Mouse (Mus musculus) intestine, embryonic 16.5 days (tissue): ENCODE data around the gene Adap1. TPM values are rescaled to one million over a fixed set of nuclear protein-coding genes. Genes with fewer than 3 reads are reported as not detected.

Experiments
- ATAC-seq: fragments of 200-750 bp; cut with Nextera tagmentation; 2 replicates; pipeline ENCODE4 v1.8.0; 2017; ENCODE audit warnings: moderate TSS enrichment, moderate library complexity
- H3K27ac ChIP-seq: fragments of 300-500 bp; sonication (generic); 2 replicates; pipeline ENCODE4 v1.5.1; 2014; ENCODE audit warnings: mild to moderate bottlenecking, low read length
- H3K27me3 ChIP-seq: fragments of 300-500 bp; sonication (generic); replicated peaks from 2 replicates; pipeline ENCODE4 v1.6.1; 2014; ENCODE audit warnings: low read length, control low read depth, mixed read lengths; ENCODE audit not compliant: control insufficient read depth, insufficient read depth
- H3K36me3 ChIP-seq: fragments of 300-500 bp; sonication (generic); 2 replicates; pipeline ENCODE4 v1.6.1; 2014; ENCODE audit warnings: low read length, control low read depth; ENCODE audit not compliant: control insufficient read depth, insufficient read depth
- H3K4me1 ChIP-seq: fragments of 300-500 bp; sonication (generic); 2 replicates; pipeline ENCODE4 v1.6.1; 2014; ENCODE audit warnings: low read length, control low read depth, mixed read lengths; ENCODE audit not compliant: control insufficient read depth, insufficient read depth
- H3K4me2 ChIP-seq: fragments of 300-500 bp; sonication (generic); 2 replicates; pipeline ENCODE4 v1.6.1; 2014; ENCODE audit warnings: low read depth, low read length, control low read depth
- H3K4me3 ChIP-seq: fragments of 300-500 bp; sonication (generic); 2 replicates; pipeline ENCODE4 v1.5.1; 2014; ENCODE audit warnings: mild to moderate bottlenecking, low read length
- H3K9ac ChIP-seq: fragments of 300-500 bp; sonication (generic); 2 replicates; pipeline ENCODE4 v1.6.1; 2014; ENCODE audit warnings: low read depth, low read length
- H3K9me3 ChIP-seq: fragments of 300-500 bp; sonication (generic); 2 replicates; pipeline ENCODE4 v1.6.1; 2016; ENCODE audit warnings: low read length, control low read depth; ENCODE audit not compliant: control insufficient read depth
- WGBS: fragments of 180-500 bp; shearing (Covaris S2); extraction: QIAGEN DNeasy Blood & Tissue Kit; methylation state at CpG from one replicate; pipeline ENCODE4 v1.1.7; 2014; 5-methylcytosine and 5-hydroxymethylcytosine counted together
- polyA plus RNA-seq: library from polyadenylated mRNA; unstranded; fragments of >200 nt; fragmentation: Nextera tagmentation; extraction: Ambion mirVana; gene quantifications from 2 replicates; pipeline ENCODE4 v1.2.1, GENCODE M21; 2015

The Adap1 gene
- polyA plus RNA-seq, 1 experiment from 2014 or later: 5.3 TPM

DNA sequence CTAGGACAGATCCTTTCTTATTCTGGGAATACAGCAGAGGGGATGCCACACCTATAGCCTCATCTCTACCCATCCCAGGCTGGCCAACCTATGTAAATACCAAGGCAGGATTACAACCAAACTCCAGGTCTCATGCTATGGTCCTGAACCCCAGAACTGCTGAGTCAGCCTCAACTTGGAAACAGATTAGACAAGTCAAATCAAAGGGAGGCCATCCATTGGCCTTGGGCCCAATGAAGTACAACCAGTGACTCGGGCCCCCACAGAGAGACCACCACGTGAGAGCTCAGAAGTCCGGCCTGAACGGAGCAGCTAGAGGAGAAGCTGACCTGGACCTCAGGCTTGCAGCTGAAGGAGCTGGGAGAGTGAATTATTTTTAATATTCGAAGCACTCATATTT is 27.7 kb downstream of the Adap1 start:
- H3K4me3 ChIP-seq: no peak overlapping the region

DNA sequence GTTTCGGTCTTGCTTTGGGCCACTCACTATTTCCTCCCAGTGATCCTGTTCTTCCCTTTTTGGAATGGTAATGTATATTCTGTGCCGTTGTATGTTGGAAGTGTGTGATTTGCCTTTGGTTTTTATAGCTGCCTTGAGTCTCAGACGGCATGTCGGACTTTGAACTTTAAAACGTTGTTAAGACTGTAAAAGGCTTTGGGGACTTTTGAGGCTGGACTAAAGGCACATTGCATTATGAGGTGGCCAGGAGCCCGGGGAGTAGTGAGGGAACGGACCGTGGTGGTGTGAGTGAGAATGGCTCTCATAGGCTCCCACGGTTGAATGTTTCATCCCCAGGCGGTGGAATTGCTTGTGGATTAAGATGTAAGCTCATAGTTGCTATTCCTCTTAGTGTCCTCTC is 28.3 kb downstream of the Adap1 start:
- WGBS: 73% methylated on average over 10 of the region's 10 CpGs
- no peaks in the 10 kb centered on the region for H3K27me3 ChIP-seq
- H3K9me3 ChIP-seq: no peaks in the 10 kb centered on the region
- H3K27ac ChIP-seq: peak overlapping the region; percentile 72
- peak; percentile 71 for ATAC-seq
- no peak overlapping the region for H3K4me3 ChIP-seq
- H3K4me1 ChIP-seq: peaks cover 24% of the 10 kb centered on the region
- no peak overlapping the region for H3K9ac ChIP-seq
- H3K36me3 ChIP-seq: peaks cover 6% of the 10 kb centered on the region; the same call in 1 of the 2 replicates
- H3K4me2 ChIP-seq: no peak overlapping the region

More for the DNA sequence above, 27.7 kb downstream of the Adap1 start:
- H3K4me2 ChIP-seq: no peak overlapping the region
- peaks cover 6% of the 10 kb centered on the region; the same call in 1 of the 2 replicates for H3K36me3 ChIP-seq
- ATAC-seq: no peak
- H3K9ac ChIP-seq: no peak overlapping the region
- 81% methylated on average over 5 of the region's 5 CpGs for WGBS
- H3K27me3 ChIP-seq: no peaks in the 10 kb centered on the region
- H3K4me1 ChIP-seq: peaks cover 24% of the 10 kb centered on the region
- no peaks in the 10 kb centered on the region for H3K9me3 ChIP-seq
- H3K27ac ChIP-seq: peak overlapping the region; percentile 72

DNA sequence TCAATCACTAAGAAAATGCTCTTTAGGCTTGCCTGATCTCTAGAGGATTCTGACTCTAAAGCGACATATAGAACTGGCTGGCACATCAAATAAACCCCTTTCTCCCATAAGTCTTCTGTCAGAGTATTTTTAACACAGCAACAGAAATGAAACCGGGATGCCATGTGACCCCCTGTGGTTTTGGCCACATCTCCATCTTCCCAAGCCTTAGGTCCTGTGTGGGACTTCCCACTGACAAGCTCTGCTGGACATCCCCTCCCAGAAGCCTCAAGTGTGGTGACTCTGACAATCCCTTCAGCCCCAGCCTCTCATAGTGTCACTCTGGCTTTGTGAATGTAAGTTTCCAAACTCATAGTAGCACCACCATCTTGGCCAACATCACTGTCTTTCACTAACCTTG is 31.3 kb downstream of the Adap1 start:
- 88% methylated on average over 2 of the region's 2 CpGs for WGBS
- Histone ChIP-seq H3K9ac (no peak overlapping the region), H3K4me3 (no peak overlapping the region), H3K4me1 (peaks cover 9% of the 10 kb centered on the region), H3K4me2 (no peak overlapping the region), H3K27ac (no peak overlapping the region), H3K27me3 (no peaks in the 10 kb centered on the region), H3K36me3 (peaks cover 6% of the 10 kb centered on the region; the same call in 1 of the 2 replicates), H3K9me3 (no peaks in the 10 kb centered on the region)
- ATAC-seq: no peak

DNA sequence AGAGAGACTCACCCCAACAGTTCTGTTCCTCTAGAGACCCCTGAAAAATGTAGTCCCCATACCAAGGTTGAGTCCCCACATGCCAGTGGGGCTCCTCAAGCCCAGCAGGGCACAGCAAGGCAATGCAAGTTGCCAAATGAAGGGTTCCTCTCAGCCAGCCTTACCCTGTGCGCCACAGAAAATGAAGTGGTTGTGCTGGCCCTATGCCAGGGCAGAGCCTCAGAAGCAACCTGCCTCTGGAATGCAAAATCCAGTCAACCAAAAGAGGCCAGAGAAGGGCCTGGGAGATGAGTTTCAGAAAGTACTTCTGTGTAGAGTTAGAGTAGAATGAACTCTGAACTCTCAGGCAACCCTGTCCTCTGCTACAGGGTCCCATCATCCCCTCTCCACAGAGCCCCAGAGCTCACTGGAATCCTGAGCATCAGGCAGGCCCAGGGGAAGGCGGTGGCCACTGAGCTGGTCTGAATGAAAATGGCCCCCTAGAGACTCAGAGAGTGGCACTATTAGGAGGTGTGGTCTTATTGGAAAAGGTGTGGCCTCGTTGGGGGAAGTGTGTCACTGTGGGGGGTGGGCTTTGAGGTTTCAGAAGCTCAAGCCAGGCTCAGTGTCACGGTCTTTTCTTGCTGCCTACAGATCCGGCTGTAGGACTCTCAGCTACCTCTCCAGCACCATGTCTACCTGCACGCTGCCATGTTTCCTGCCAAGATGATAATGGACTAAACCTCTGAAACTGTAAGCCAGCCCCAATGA is 33.4 kb downstream of the Adap1 start:
- peaks cover 6% of the 10 kb centered on the region; the same call in 1 of the 2 replicates for H3K36me3 ChIP-seq
- no peak overlapping the region for H3K4me2 ChIP-seq
- no peak overlapping the region for H3K4me3 ChIP-seq
- H3K9me3 ChIP-seq: no peaks in the 10 kb centered on the region
- peaks cover 7% of the 10 kb centered on the region for H3K4me1 ChIP-seq
- no peaks in the 10 kb centered on the region for H3K27me3 ChIP-seq
- no peak overlapping the region for H3K9ac ChIP-seq
- ATAC-seq: no peak
- no peak overlapping the region for H3K27ac ChIP-seq
- WGBS: 66% methylated on average over 6 of the region's 6 CpGs

DNA sequence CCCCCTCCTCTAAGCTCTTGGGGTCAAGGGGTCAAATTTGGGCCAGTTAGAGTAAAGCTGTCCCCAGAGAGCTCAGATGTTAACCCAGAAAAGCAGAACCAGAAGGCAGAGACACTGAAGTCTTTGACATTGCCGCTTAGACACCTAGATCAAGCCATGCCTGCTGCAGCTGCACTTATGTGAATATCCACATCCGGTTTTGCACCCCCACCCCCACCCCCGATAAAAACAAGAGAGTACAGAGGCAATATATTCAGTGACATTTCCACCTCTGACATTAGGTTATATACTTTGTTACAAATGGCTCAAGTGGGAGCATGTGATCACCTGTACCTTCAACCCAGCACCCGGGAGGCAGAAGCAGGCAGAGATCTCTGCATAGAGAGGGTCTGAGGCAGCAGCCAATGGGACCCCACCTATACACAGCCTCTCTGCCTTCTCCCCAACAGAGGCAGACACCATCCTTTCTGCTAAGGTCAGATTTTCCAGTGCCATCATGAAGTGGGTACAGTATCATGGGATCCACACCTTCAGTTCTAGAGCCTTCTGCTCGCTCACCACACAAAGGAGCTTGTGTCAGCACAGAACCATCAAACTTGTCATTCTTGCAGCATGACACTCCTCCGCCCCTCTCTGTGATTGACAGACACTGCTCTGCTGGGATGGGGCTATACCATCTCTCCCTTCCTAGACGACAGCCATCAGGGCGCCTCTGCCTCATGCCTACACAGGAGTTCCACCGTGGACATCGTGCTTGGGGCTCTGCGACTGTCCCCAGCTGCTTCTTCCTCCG is 34.8 kb downstream of the Adap1 start:
- no peak overlapping the region for H3K9ac ChIP-seq
- H3K27ac ChIP-seq: no peak overlapping the region
- no peak overlapping the region for H3K4me3 ChIP-seq
- no peak for ATAC-seq
- no peaks in the 10 kb centered on the region for H3K9me3 ChIP-seq
- no peak overlapping the region for H3K4me2 ChIP-seq
- 83% methylated on average over 12 of the region's 12 CpGs for WGBS
- no peaks in the 10 kb centered on the region for H3K27me3 ChIP-seq
- peaks cover 20% of the 10 kb centered on the region for H3K4me1 ChIP-seq
- peaks cover 6% of the 10 kb centered on the region; the same call in 1 of the 2 replicates for H3K36me3 ChIP-seq

DNA sequence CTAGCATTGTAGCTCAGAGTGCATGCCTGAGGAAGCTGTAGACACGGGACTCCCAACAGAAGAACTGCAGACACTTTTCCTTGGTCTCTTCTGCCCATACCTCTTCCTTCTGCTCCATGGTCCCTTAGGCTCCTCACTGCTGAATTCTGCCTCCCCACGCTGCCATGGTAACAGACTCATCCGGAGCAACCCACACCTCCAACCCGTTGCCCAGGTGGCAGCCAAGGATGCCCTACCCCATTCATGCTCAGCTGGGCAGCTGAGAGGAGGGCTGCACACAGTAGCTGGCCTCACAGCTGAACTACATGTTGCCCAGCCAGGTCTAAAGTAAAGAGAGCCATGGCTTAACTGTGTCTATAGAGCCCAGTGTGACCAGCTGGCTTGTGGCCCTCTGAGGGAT is 36.8 kb downstream of the Adap1 start:
- H3K4me1 ChIP-seq: peaks cover 29% of the 10 kb centered on the region
- WGBS: 79% methylated on average over 4 of the region's 4 CpGs
- ATAC-seq: no peak

DNA sequence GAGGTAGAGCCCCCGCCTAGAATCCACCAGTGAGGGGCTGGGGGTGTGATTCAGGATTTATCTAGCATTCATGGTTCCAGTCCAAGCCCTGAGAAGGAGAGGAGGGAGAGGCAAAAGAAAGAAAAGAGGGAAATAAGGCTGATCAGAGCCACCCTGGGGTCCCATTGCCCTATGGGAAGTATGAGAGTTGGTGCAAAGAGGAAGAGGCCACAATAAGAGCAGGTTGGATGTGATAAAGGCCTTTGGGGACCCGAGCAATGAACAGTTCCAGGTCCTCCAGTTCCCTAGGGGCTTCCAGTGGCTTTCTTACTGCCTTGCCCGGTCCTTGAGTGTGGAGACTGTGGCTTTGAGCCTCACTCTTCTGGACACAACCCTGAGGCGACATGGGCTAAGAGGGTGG is 37.6 kb downstream of the Adap1 start:
- no peak for ATAC-seq
- Histone ChIP-seq H3K27ac (no peak overlapping the region), H3K36me3 (peaks cover 4% of the 10 kb centered on the region; the same call in 1 of the 2 replicates), H3K4me2 (no peak overlapping the region), H3K4me3 (no peak overlapping the region), H3K9me3 (no peaks in the 10 kb centered on the region), H3K27me3 (no peaks in the 10 kb centered on the region), H3K9ac (no peak overlapping the region), H3K4me1 (peaks cover 29% of the 10 kb centered on the region)
- 86% methylated on average over 4 of the region's 4 CpGs for WGBS

More for the DNA sequence above, 36.8 kb downstream of the Adap1 start:
- Histone ChIP-seq H3K9ac (no peak overlapping the region), H3K27ac (no peak overlapping the region), H3K4me2 (no peak overlapping the region), H3K27me3 (no peaks in the 10 kb centered on the region), H3K9me3 (no peaks in the 10 kb centered on the region), H3K36me3 (peaks cover 4% of the 10 kb centered on the region; the same call in 1 of the 2 replicates), H3K4me3 (no peak overlapping the region)

DNA sequence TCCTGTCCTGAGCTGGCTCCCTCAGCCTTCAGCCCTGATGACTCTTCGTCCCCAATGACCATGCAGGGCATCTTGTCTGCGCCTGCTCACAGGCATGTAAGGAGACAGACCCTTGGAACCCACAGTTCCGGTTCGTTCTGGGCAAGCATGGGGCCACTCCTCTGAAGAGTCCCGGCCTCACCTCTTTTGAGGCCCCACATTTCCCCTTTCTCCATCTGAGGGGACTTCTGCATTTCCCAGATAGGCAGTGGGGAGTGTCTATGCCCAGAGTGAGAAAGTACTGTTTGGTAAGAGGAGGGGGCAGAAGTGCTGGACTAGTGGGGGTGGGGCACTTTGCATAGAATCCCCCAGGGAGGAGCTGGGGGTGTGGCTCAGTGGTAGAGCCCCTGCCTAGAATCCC is 38.3 kb downstream of the Adap1 start:
- Histone ChIP-seq H3K9ac (0 out of 2 replicates have a peak overlapping the region, but pooled peaks have one; percentile 9), H3K27ac (peak overlapping the region; percentile 75), H3K9me3 (no peaks in the 10 kb centered on the region), H3K4me2 (no peak overlapping the region), H3K4me1 (peaks cover 34% of the 10 kb centered on the region), H3K27me3 (no peaks in the 10 kb centered on the region), H3K36me3 (peaks cover 4% of the 10 kb centered on the region; the same call in 1 of the 2 replicates), H3K4me3 (no peak overlapping the region)
- 76% methylated on average over 5 of the region's 5 CpGs for WGBS
- ATAC-seq: peak; percentile 37

DNA sequence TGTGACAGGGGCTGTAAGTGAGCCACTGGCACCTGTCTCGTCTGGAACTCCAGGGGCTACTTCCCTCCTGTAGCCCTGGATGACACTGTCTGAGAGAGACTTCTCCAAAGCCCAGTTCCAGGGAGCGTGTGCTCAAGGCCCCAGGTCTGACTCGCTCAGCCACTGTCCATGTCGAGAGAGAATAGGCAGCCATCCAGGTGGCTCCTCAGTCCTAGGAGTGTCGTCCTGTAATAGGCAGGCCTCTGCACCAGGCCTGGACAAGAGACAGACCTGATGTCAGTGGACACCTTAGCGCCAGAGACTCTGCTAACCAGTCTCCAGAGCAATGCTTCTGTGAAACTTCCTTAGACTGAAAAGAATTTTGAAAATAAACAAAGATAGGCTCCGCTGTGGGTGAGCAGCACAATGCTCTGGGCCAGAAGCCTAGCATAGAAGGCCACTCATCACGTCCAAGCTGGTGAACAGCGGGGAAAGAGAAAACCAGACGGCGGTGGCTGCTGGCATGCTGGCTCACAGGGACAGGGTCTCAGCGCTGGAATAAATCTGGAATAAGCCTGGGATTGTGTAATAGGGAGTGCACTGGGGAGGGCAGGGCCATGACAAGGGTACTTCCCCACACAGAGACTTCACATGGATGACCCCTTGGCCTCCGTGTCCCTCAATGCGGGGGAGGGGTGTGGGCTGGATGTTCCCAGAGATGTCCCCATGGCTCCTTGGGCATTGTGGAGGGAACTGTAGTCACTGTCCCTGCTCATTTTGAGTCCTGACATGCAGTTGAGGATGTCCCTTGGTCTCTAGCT is 39.1 kb downstream of the Adap1 start:
- H3K9ac ChIP-seq: peak overlapping the region; percentile 35; the same call in 1 of the 2 replicates
- ATAC-seq: peak; percentile 24
- 44% methylated on average over 14 of the region's 14 CpGs for WGBS

More for the DNA sequence above, 39.1 kb downstream of the Adap1 start:
- Histone ChIP-seq H3K4me1 (peaks cover 39% of the 10 kb centered on the region), H3K27ac (peak overlapping the region; percentile 75), H3K9me3 (no peaks in the 10 kb centered on the region), H3K4me2 (peak overlapping the region; percentile 2; the same call in 1 of the 2 replicates), H3K4me3 (no peak overlapping the region), H3K36me3 (peaks cover 4% of the 10 kb centered on the region; the same call in 1 of the 2 replicates), H3K27me3 (no peaks in the 10 kb centered on the region)
